Mouse (Mus musculus) olfactory bulb, adult 2 months (tissue): ENCODE data around the gene Cntnap1. TPM values are rescaled to one million over a fixed set of nuclear protein-coding genes. Genes with fewer than 3 reads are reported as not detected.

Experiments
- H3K27ac ChIP-seq: fragments of 200-500 bp; 2 replicates; pipeline ENCODE4 v1.5.1; 2012; ENCODE audit warnings: low read depth, low read length; ENCODE audit not compliant: insufficient read depth
- H3K4me1 ChIP-seq: fragments of 200-500 bp; 2 replicates; pipeline ENCODE4 v1.6.1; 2012; ENCODE audit warnings: low read length; ENCODE audit not compliant: control insufficient read depth, insufficient read depth
- H3K4me3 ChIP-seq: fragments of 200-500 bp; 2 replicates; pipeline ENCODE4 v1.5.1; 2012; ENCODE audit warnings: mild to moderate bottlenecking, low read depth, low read length, moderate library complexity; ENCODE audit not compliant: insufficient read depth
- CTCF ChIP-seq: fragments of 200-500 bp; IDR thresholded peaks from 2 replicates; pipeline ENCODE4 v1.5.1; 2012; ENCODE audit warnings: low read depth, mild to moderate bottlenecking, low read length, moderate library complexity; ENCODE audit not compliant: insufficient read depth
- POLR2A ChIP-seq: fragments of 200-500 bp; IDR thresholded peaks from 2 replicates; pipeline ENCODE4 v1.6.1; 2012; ENCODE audit warnings: mild to moderate bottlenecking, low read depth, low read length, moderate library complexity; ENCODE audit not compliant: insufficient read depth
- WGBS: fragments of 180-500 bp; shearing (Covaris S2); methylation state at CpG from one replicate; pipeline ENCODE4 v1.1.7; 2018; 5-methylcytosine and 5-hydroxymethylcytosine counted together
- polyA plus RNA-seq: library from polyadenylated mRNA; stranded (reverse); fragments of >200 nt; gene quantifications from 2 replicates; pipeline ENCODE4 v1.2.4, GENCODE M21; 2012; ENCODE audit warnings: low replicate concordance; ENCODE audit not compliant: missing spikeins, insufficient read depth, insufficient read length

The Cntnap1 gene
- polyA plus RNA-seq, 1 experiment, result not detected

DNA sequence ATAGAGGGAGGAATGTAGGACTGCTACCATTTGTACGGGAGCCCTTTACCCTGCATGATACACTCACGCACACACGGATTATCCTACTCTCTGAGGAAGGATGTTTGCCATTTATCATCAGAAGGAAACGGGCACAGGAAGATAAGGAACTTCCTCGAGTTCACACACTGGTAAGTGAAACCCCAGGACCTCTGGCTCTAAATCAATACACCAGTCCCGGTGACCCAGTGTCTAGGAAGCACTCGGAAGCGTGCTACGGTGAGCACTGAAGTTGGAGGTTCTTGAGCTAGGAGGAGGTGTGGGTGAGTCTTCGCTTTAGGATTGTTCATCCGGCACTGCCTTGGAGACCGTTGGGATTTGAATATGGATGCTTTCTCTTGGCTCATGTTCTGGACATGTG lies 37.3 kb upstream of the Cntnap1 start:
- Histone ChIP-seq H3K4me3 (no peak overlapping the region), H3K27ac (no peak overlapping the region), H3K4me1 (peaks cover 7% of the 10 kb centered on the region)
- TF ChIP-seq POLR2A (no peak), CTCF (no peak)
- WGBS, result 85% methylated on average over 12 of the region's 12 CpGs

DNA sequence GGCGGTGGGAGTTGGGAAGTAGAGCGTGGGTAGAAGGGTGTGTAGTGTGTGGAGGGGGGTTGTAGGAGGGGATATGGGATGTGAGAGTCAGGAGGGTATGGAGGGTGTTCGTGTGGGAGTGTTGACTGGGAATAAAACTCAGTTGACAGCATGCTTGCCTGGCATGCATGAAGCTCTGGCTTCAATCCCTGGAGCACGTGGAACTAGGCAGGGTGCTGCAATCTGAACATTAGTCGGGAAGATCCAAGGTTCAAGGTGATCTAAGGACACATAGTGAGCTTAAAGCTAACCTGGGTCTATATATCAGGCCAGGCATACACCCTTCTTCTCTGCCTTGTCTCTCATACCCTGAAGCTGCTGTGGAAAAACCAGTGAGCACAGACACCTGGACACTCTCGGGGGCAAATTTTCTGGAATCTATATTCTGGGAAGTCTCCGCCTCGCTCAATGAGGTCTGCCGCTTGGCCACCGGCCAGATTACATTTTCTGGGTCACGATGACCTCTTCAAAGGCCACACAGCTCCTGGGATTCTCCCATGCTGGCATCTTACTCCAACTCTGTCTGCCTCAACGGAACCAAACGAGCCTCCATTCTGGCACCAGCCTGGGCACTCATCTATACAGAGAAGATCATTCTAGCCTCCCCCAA lies 36.0 kb upstream of the Cntnap1 start:
- TF ChIP-seq POLR2A (no peak), CTCF (no peak)
- Histone ChIP-seq H3K4me3 (no peak overlapping the region), H3K27ac (no peak overlapping the region), H3K4me1 (peaks cover 14% of the 10 kb centered on the region)
- 75% methylated on average over 13 of the region's 13 CpGs for WGBS

DNA sequence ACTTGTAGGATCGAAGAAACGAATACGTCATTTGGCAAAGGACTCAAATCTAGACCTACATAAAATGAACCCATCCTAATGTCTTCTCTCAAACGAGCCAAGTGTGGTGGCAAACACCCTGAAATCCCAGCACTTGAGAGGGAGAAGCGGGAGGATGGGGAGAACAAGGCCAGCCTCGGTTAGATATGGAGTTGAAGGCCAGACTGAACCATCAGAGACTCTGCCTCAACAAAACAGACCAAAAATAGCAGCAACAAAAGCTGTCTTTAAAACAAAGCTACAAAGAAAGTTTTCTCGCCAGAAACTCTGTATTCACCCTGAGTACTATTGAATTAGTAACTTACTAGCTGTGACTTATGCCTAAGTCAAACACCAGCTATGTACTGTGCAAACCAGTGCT lies 33.3 kb upstream of the Cntnap1 start:
- WGBS, result 75% methylated on average over 7 of the region's 7 CpGs
- Histone ChIP-seq H3K4me3 (no peak overlapping the region), H3K4me1 (peaks cover 11% of the 10 kb centered on the region), H3K27ac (no peak overlapping the region)
- no peak for TF ChIP-seq CTCF
- TF ChIP-seq POLR2A, result no peak

DNA sequence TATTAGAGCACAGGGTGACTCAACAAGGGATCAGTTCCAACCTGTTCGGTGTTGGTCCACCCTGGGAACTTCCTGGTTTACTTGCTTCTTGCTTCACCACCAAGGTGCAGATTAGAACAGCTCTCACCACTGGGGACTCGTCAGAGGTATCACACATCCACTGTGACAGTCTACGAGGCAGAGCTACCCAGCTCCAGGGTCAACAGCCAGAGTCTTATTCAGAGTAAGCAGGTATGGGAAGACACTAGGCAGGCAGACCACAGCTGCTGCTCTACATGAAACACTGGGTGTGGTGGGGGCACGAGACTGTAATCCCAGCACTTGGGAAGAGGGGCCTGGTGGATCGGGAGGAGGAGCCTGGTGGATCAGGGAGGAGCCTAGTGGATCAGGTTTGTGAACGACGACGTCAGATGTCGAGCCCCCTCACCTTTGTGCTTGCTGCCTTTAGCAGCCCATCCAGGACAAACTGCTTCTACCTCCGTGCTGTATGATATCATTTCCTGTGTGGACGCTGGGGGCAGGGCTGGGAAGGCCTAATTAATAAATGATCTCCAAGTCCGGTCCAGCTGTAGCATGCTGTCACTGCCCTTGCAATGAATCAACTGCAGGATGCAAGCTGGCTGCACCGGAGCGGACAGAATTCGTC lies 31.7 kb upstream of the Cntnap1 start:
- Histone ChIP-seq H3K4me1 (peaks cover 11% of the 10 kb centered on the region), H3K4me3 (no peak overlapping the region), H3K27ac (no peak overlapping the region)
- no peak for TF ChIP-seq POLR2A
- no peak for TF ChIP-seq CTCF
- WGBS, result 38% methylated on average over 15 of the region's 15 CpGs

DNA sequence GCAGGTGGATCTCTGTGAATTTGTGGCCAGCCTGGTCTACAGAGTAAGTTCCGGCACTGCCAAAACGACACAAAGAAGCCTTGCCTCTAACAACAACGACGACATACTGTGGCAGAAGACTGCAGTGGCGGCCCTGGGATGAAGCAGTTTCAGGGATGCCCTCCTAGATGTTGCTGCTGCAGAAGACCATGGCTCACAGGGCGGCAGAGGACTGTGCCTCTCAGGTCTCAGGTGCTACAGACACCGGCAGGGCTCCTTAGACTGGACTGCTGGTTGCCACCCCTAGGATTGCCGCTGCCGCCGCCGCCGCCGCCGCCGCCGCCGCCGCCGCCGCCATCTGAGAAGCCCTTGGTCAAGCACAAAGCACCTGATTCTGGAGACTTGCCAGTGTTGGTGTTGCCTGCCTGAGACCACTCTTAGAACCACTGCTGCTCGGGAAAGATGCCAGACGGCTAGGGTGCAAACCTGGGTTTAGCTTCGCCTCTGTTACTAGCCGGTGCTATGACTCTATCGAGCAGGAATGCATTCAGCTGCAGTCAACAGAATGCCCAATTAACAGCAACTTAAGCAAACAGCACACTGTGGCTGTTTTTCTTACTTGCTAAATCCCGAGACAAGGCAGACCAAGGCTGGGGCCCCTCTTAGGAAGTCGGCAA lies 30.0 kb upstream of the Cntnap1 start:
- no peak overlapping the region for H3K27ac ChIP-seq
- peaks cover 11% of the 10 kb centered on the region for H3K4me1 ChIP-seq
- no peak for TF ChIP-seq CTCF
- no peak for TF ChIP-seq POLR2A
- WGBS, result 12% methylated on average over 27 of the region's 27 CpGs
- peak overlapping the region; percentile 42 for H3K4me3 ChIP-seq

DNA sequence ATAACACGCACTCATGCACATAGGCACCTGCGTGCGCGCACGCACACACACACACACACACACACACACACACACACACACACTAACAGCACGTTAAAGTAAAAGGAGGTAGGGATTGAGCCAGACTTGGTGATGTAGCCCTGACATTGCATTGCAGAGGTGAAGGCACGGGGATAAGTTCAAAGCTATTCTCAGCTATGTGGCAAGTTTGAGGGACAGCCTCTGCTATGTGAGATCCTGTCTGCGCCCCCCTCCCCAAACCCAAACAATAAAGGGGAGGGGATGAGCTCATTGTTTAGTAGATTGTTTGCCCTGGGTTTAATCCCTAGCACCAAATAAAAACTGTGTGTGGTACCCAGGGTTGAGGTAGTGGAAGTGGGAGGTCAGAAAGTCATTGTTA lies 29.2 kb upstream of the Cntnap1 start:
- WGBS, result 84% methylated on average over 8 of the region's 8 CpGs
- H3K4me3 ChIP-seq, result no peak overlapping the region

DNA sequence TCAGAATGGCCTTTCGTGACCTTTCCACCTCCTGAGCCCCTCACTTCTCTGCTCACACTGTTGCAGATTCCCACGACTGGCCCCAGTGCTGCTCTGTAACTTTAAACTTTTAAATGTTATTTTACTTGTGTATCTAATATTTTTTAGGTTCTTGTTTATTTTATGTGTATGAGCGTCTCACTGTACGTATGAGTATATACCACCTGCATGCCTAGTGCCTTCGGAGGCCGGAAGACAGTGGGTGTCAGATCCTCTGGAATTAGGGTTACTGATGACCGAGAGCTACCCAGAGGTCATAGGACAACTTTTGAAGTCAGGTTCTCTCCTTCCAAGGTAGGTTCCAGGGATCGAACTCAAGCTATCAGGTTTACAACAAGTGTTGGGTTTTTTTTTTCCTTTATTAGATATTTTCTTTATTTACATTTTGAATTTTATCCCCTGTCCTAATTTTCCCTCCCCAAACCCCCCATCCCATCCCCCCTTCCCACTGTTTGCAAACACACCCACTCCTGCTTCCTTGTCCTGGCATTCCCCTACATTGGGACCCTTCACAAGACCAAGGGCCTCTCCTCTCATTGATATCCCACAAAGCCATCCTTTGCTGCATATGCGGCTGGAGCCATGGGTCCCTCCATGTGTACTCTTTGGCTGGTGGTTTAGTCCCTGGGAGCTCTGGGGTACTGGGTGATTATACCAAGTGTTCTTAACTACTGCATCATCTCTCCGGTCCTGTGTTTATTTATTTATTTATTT lies 27.9 kb upstream of the Cntnap1 start:
- 94% methylated on average over 10 of the region's 10 CpGs for WGBS
- no peak overlapping the region for H3K27ac ChIP-seq
- no peak for TF ChIP-seq POLR2A
- no peak for TF ChIP-seq CTCF
- H3K4me3 ChIP-seq, result no peak overlapping the region
- H3K4me1 ChIP-seq, result peaks cover 13% of the 10 kb centered on the region

More for the DNA sequence above, 29.2 kb upstream of the Cntnap1 start:
- TF ChIP-seq POLR2A (no peak), CTCF (no peak)
- H3K4me1 ChIP-seq, result peaks cover 11% of the 10 kb centered on the region
- no peak overlapping the region for H3K27ac ChIP-seq

DNA sequence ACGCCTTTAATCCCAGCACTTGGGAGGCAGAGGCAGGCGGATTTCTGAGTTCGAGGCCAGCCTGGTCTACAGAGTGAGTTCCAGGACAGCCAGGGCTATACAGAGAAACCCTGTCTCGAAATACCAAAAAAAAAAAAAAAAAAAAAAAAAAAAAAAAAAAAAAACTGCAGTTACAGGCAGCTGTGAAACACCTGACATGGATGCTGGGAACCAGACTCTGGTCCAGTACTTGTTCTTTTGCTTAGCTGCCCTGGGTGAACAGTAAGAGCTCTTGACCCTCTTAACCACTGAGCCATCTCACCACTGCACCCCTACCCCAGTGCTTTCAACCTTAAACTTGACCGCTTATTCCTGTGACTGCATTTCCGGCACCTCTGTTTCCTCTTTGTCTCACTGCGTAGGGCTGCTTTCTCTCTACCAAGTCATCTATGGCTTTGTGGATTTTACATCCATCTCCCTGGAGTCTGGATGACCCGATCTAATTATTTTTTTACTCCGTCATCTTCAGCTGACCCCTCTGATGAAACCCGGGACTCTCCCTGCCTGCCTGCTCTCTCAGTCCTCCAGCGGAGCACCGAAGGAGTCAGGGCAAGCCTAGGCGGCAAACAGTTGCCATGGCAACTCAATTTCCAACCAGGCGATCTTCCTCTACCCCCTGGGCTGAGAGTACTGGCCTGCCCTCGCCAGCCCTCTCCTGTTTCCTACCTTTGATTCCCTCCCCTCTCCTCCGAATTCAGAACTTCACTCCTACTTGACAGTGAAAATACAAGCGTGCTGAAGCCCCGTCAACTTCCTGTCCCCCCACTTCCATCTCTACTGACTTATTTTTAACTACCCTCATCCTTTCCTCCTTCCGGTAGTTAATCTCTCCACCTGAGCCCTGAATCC lies 26.7 kb upstream of the Cntnap1 start:
- peaks cover 10% of the 10 kb centered on the region for H3K4me1 ChIP-seq
- no peak for TF ChIP-seq CTCF
- TF ChIP-seq POLR2A, result no peak
- H3K4me3 ChIP-seq, result peak overlapping the region; percentile 30
- peak overlapping the region; percentile 1; the same call in 1 of the 2 replicates for H3K27ac ChIP-seq
- 22% methylated on average over 19 of the region's 19 CpGs for WGBS
